Mouse (Mus musculus): ENCODE measurements around the gene Ints2.
A peak's percentile ranks its signal among the peaks of the same experiment; 100 is the strongest.
"Not testable (repeated sequence)": the region's sequence is repeated elsewhere in the genome, so short reads cannot be mapped to it uniquely, and the experiment has no call there.

The Ints2 gene

GRCm38 (mm10) chr11:86257460-86258076 is at the start of gene Ints2:
Gene Ints2, minus strand, starts transcription at chr11:86257575.
- peak; percentile 96 for DNase-seq (ENCODE audit: low read depth, low spot score)

DNA sequence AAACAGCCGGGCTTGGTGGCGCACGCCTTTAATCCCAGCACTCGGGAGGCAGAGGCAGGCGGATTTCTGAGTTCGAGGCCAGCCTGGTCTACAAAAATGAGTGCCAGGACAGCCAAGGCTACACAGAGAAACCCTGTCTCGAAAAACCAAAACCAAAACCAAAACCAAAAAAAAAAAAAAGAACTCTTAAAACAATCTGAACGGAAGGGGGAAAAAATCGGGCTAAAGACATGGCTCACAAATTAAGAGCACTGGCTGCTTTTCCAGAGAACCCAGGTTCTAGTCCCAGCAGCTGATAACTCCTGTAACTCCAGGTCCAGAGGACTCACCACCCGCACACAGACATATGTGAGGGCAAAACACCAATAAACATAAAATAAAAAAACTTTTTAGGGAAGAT is 34.8 kb upstream of the Ints2 start:
- not testable (repeated sequence) for DNase-seq (ENCODE audit: low read depth, low spot score)

DNA sequence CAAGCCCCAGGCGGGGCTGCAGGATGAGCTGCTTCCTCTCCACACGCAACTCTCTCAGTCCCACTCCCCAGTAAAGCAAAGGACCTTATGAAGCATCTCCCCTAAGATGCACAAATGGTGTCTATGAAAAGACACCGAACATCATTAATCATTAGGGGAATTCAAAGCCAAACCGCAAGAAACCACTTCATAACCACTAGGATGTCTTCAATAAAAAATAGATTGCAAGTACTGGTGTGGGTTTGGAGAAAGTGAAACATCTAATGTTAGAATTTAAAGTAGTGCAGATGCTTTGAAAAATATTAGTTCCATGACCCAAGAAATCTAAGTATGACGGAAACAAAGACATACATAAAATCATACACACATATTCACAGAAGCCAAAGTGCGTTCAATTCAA is 34.3 kb upstream of the Ints2 start:
- no peak for DNase-seq (ENCODE audit: low read depth, low spot score)

GRCm38 (mm10) chr11:86285729-86286128 is 28.4 kb upstream of the Ints2 start:
- no peak for DNase-seq (ENCODE audit: low read depth, low spot score)

DNA sequence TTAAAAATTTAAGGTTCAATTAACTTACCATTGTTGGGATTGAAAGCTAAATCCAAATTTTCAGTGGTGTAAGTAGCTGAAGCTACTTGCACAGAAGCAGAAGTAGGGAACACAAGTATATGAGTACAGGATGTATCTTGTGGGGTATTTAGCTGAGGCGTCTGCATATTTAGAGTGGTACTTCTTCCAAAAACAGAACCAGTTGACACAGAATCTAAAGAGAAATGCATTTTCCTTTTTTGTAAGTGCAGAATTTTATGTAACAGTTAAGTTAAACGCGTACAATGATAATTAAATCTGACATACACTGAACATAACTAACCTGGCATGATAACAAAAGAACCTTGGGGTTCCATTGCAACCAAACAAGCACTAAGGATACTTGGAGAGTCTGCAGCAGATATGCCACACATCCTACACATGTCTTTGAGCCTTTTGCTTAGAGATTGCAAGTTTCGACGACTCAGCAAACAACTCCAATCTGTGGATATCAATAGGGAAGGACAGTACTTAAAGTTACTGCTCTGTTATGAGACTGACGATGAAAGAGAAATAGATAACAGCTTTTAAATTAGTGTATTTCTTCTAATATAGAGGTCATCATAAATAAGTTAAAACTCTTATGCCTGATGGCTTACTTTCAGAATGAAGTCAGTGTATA is 21.2 kb upstream of the Ints2 start:
- no peak for DNase-seq (ENCODE audit: low read depth, low spot score)

- no peak for DNase-seq (ENCODE audit: low read depth, low spot score)
Measured at GRCm38 (mm10) chr11:86257054-86257453, 321 bp downstream of the Ints2 start.

GRCm38 (mm10) chr11:86253342-86253741 is 4.0 kb downstream of the Ints2 start:
- DNase-seq (ENCODE audit: low read depth, low spot score), result no peak

DNA sequence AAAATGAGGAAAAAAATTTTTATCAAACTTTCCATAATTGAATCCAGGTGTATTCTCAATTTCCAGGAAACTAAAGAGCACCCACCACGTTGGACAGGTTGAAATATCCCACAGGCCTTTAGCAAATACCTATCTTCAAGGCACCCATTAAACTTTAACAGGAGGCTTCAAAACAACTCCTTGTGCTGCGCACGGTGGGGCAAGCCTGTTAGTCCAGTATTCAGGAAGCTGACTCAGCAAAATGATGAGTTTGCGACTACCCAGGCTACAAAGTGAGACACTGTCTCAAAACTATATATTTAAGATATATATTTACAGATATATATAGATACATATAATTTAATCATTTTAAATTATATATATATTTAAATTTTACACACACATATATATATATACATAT is 24.9 kb downstream of the Ints2 start:
- DNase-seq (ENCODE audit: low read depth, low spot score), result no peak

- no peak for DNase-seq (ENCODE audit: low read depth, low spot score)
Measured at GRCm38 (mm10) chr11:86231781-86232350, 25.5 kb downstream of the Ints2 start.

DNA sequence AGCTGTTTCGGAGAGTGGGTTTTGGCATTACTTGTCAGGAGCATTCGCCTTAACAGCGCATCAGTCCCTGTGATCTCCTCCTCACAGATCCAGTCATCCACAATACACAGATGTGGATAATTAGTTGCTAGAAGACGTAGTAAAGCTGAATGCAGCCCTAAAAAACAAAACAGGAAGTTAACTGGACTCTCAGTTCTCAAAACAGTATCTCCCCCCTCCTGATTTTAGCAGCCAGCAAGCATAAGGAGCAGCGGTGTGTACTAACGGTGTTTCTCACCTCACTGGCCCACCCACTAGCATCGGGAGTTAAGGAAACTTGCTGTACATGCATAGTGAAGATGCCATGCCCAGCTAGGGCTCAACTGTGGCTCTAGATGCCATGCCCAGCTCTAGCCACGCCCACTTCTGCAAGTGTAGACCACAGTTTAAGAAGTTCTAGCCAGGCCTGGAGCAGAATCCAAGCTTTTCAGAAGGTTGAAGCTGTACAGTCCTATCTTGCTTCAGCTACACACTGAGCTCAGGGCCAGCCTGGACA is 30.7 kb downstream of the Ints2 start:
- DNase-seq (ENCODE audit: low read depth, low spot score), result no peak

DNA sequence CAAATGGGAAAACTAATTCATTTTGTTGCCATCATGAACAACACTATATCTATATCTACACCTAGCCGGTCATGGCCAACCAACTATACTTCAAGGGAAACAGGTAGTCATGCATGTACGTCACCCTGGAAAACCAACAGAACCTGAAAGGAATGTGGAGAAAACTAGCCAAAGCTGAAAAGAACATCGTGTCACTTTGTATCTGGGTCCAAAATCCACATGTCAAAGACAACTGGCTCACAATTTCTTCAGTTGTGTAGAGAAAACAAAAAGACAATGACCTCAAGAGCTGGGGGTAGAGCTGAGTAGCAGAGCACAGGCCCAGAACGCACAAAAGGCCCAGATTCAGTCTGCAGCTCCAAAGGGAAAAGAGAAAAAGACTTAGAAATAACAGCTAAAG is 31.6 kb downstream of the Ints2 start:
- DNase-seq (ENCODE audit: low read depth, low spot score), result no peak

DNA sequence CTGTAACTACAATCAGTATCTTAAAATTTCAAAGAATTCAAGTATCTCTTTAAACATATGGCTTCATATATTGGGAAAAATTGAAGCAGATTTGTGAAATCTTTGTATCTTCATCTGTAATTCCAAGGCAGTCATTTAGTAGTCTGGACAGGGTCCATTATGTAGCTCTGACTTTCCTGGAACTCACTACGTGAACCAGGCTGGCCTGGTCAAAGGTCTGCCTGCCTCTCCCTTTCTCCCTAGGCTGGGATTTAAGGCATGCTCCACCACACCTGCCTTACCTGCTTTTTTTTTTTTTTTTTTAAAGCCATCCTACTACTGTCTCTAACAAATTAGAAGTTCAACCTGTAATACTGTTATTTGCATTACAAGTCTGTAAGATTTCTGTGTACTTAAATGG is 45.6 kb downstream of the Ints2 start:
- DNase-seq (ENCODE audit: low read depth, low spot score), result no peak

DNA sequence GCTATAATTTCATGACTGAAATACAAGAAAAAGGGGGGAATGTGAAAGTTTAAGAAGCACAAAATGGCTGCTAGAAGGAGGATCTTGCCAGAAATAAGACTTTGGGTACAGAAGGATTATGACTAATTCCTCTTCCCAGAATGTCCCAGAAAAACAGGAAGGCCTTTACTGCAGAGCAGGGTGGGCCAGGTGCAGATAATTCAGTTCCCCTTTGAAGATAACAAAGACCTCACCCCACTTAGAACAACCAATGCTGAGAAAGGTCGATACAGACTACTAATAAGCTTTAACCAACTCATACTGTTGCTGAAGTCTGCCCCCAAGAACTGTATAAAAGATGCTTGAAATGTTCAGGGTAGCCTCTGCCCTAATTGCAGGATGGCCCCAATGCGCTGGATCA is 48.3 kb downstream of the Ints2 start:
- no peak for DNase-seq (ENCODE audit: low read depth, low spot score)

- no peak for DNase-seq (ENCODE audit: low read depth, low spot score)
Measured at GRCm38 (mm10) chr11:86205876-86206275, 51.5 kb downstream of the Ints2 start.

- no peak for DNase-seq (ENCODE audit: low read depth, low spot score)
Measured at GRCm38 (mm10) chr11:86205031-86205430, 52.3 kb downstream of the Ints2 start.

GRCm38 (mm10) chr11:86201901-86202675 is 55.3 kb downstream of the Ints2 start:
- DNase-seq (ENCODE audit: low read depth, low spot score), result no peak

GRCm38 (mm10) chr11:86201037-86201786 is 56.2 kb downstream of the Ints2 start, which contains the start of gene Brip1:
Gene Brip1, minus strand, starts transcription at chr11:86201193.
- peak; percentile 98 for DNase-seq (ENCODE audit: low read depth, low spot score)

DNA sequence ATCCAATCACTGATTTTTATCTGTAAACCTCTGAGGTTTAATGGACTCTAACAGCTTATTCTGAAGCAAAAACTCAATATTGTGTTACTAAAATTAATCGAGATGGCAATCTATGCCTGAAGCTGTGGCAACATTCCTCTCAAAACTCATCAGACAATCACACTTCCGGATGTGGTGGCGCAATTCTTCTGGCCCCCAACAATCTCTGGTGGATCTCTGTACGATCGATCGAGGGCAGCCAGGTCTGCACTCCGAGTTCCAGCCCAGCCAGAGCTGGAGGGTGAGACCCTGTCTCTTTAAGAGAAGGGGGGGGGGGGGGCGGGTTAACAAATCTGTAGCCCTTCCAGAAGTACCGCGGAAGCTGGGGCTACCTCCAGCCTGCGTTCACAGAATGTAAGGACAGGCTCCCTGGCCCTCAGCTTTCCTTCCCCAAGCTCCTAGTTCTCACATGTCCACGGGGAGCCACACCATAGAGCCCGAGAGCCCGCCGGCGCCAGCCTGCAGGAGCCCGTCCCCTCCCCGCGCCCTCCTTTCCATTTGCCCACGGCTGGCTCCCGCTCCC is 56.8 kb downstream of the Ints2 start:
- DNase-seq (ENCODE audit: low read depth, low spot score), result no peak

DNA sequence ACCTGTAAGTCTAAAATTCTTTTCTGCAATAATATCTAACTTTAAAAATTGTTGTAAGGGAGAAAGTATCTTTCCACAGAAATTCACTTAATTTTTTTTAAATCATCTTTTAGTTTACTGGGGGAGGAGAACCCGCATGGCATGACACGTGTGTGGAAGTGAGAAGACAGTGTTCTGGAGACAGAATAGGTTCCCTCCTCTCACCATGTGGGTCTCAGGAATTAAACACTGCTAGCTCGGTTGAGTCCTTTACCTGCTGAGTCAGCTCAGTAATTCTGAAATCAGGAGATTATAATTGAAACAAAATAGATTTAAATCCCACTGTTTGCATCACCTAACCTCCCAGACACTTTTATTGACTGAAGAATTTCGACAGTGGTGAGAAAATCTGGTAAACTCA is 57.6 kb downstream of the Ints2 start:
- no peak for DNase-seq (ENCODE audit: low read depth, low spot score)

DNA sequence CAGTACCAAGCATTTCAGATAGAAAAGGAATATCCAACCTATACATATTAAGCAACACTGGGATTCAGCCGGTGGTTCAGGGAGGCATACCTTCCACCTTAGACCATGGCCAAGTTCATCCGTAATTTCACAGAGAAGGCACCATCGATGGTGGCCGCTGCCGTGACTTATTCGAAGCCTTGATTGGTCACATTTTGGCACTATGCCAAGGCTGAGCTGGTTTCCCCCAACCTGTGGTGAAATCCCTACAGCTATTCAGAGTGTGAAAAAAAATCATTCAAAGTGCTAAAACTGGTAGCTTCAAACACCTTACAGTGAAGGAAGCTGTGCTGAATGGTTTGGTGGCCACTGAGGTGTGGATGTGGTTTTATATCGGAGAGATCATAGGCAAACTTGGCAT is 72.2 kb downstream of the Ints2 start:
- DNase-seq (ENCODE audit: low read depth, low spot score), result not testable (repeated sequence)

GRCm38 (mm10) chr11:86175833-86176232 is 81.5 kb downstream of the Ints2 start:
- DNase-seq (ENCODE audit: low read depth, low spot score), result no peak

Data from ES-CJ7 (cell line).